Mouse (Mus musculus): ENCODE results near the gene Gpkow.

- TF ChIP-seq CTCF (conservative IDR thresholded peaks at IDR 0.05; ENCODE audit: insufficient read depth, insufficient read length, low read depth, low read length), result no peak
- TF ChIP-seq POLR2A (IDR thresholded peaks at IDR 0.05; ENCODE audit: low read depth, low read length), result no peak
Measured at GRCm38 (mm10) chrX:7745429-7745828, 48.5 kb downstream of the Gpkow start.

Data from kidney, adult 2 months (tissue).